Mouse (Mus musculus): ENCODE measurements around the gene Nup210l. TPM values are rescaled to one million over a fixed set of nuclear protein-coding genes. Genes with fewer than 3 reads are reported as not detected.
A peak's percentile ranks its signal among the peaks of the same experiment; 100 is the strongest.
"Not testable (repeated sequence)": the region's sequence is repeated elsewhere in the genome, so short reads cannot be mapped to it uniquely, and the experiment has no call there.

Nup210l gene
- polyA plus RNA-seq, 1 experiment from 2014 or later = 0.20 TPM

DNA sequence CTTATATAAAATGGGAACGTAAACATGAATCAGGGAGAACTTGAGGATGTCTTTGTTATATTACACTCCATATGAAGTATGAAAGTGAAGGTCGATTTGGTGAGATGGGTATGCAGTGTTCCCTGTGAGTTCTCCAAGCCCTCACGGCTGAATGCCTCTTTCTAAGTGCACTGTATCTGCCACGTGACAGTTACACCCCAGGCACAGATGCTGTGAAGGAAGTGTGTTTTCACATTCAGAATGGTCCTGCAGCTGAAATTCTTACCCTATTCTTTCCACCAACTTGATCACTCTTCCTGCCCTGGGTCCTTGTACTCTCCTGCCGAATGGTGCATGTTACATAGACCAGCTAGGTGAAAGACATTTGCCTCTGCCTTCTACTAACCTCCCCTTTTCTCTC, 6.0 kb upstream of the Nup210l start:
- Histone ChIP-seq H3K4me3 (no peak overlapping the region), H3K4me1 (replicated peaks) (no peaks in the 10 kb centered on the region), H3K4me2 (no peak overlapping the region), H3K9me3 (replicated peaks) (no peaks in the 10 kb centered on the region), H3K36me3 (peaks cover 47% of the 10 kb centered on the region), H3K27ac (no peak overlapping the region), H3K27me3 (no peaks in the 10 kb centered on the region), H3K9ac (no peak overlapping the region)
- WGBS = 78% methylated on average over 5 of the region's 5 CpGs
- ATAC-seq (replicated peaks; ENCODE audit: insufficient number of reproducible peaks, insufficient read depth, low FRiP score, low read depth) = no peak

- no peaks in the 10 kb centered on the region for H3K4me1 ChIP-seq (replicated peaks)
- H3K4me3 ChIP-seq = no peak overlapping the region
- H3K27me3 ChIP-seq = no peaks in the 10 kb centered on the region
- WGBS = 85% methylated on average over 3 of the region's 3 CpGs
- no peak overlapping the region for H3K4me2 ChIP-seq
- no peak overlapping the region for H3K27ac ChIP-seq
- H3K9me3 ChIP-seq (replicated peaks) = no peaks in the 10 kb centered on the region
- peaks cover 22% of the 10 kb centered on the region for H3K36me3 ChIP-seq
- no peak for ATAC-seq (replicated peaks; ENCODE audit: insufficient number of reproducible peaks, insufficient read depth, low FRiP score, low read depth)
- no peak overlapping the region for H3K9ac ChIP-seq
These were observed 2.9 kb upstream of the Nup210l start for GRCm38 (mm10) chr3:90101010-90101409.

- Histone ChIP-seq H3K27ac (no peak overlapping the region), H3K4me3 (no peak overlapping the region), H3K4me2 (no peak overlapping the region), H3K4me1 (replicated peaks) (no peaks in the 10 kb centered on the region), H3K9me3 (replicated peaks) (no peaks in the 10 kb centered on the region), H3K36me3 (peaks cover 20% of the 10 kb centered on the region), H3K9ac (no peak overlapping the region), H3K27me3 (no peaks in the 10 kb centered on the region)
- no peak for ATAC-seq (replicated peaks; ENCODE audit: insufficient number of reproducible peaks, insufficient read depth, low FRiP score, low read depth)
- 90% methylated on average over 2 of the region's 2 CpGs for WGBS
These were observed 2.3 kb upstream of the Nup210l start for GRCm38 (mm10) chr3:90101673-90102072.

GRCm38 (mm10) chr3:90102239-90102638, 1.7 kb upstream of the Nup210l start:
- no peak overlapping the region for H3K4me2 ChIP-seq
- 80% methylated on average over 2 of the region's 2 CpGs for WGBS
- no peak overlapping the region for H3K27ac ChIP-seq
- ATAC-seq (replicated peaks; ENCODE audit: insufficient number of reproducible peaks, insufficient read depth, low FRiP score, low read depth) = no peak
- no peak overlapping the region for H3K9ac ChIP-seq
- no peaks in the 10 kb centered on the region for H3K4me1 ChIP-seq (replicated peaks)
- peaks cover 20% of the 10 kb centered on the region for H3K36me3 ChIP-seq
- H3K27me3 ChIP-seq = no peaks in the 10 kb centered on the region
- H3K4me3 ChIP-seq = no peak overlapping the region
- H3K9me3 ChIP-seq (replicated peaks) = no peaks in the 10 kb centered on the region

GRCm38 (mm10) chr3:90103176-90103575, 756 bp upstream of the Nup210l start:
- no peak for ATAC-seq (replicated peaks; ENCODE audit: insufficient number of reproducible peaks, insufficient read depth, low FRiP score, low read depth)
- 81% methylated on average over 2 of the region's 2 CpGs for WGBS
- Histone ChIP-seq H3K4me3 (no peak overlapping the region), H3K4me1 (replicated peaks) (no peaks in the 10 kb centered on the region), H3K27me3 (no peaks in the 10 kb centered on the region), H3K4me2 (no peak overlapping the region), H3K27ac (no peak overlapping the region), H3K9me3 (replicated peaks) (no peaks in the 10 kb centered on the region), H3K36me3 (peaks cover 16% of the 10 kb centered on the region), H3K9ac (no peak overlapping the region)

DNA sequence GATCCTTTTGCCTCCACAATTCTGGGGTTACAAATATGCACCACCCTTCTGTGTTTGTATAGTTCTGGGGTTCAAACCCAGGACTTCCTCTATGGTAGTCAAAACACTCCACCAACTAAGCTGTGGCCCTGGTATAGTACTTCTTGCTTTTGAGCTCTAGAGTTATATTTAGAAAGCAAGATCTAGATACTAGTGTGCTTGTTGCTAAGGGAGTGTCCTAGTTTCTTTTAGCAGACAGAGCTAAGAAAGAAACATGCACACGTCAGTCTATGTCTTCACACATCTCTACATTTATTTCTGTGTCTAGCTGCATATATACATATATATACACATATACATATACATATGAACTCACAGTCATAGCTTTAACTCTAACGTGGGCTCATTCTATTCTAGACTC, 7.8 kb downstream of the Nup210l start:
- ATAC-seq (replicated peaks; ENCODE audit: insufficient number of reproducible peaks, insufficient read depth, low FRiP score, low read depth) = 0 out of 2 replicates have a peak, but pooled peaks have one; percentile 22
- no peak overlapping the region for H3K4me3 ChIP-seq
- H3K36me3 ChIP-seq = no peaks in the 10 kb centered on the region
- WGBS = 35% methylated on average over 2 of the region's 2 CpGs
- no peaks in the 10 kb centered on the region for H3K27me3 ChIP-seq
- peak overlapping the region; percentile 13; the same call in 1 of the 2 replicates for H3K27ac ChIP-seq
- H3K4me2 ChIP-seq = no peak overlapping the region
- H3K9me3 ChIP-seq (replicated peaks) = no peaks in the 10 kb centered on the region
- H3K4me1 ChIP-seq (replicated peaks) = no peaks in the 10 kb centered on the region
- no peak overlapping the region for H3K9ac ChIP-seq

- no peak overlapping the region for H3K4me2 ChIP-seq
- H3K4me3 ChIP-seq = no peak overlapping the region
- H3K9me3 ChIP-seq (replicated peaks) = no peaks in the 10 kb centered on the region
- 46% methylated on average over 2 of the region's 2 CpGs for WGBS
- no peak overlapping the region for H3K9ac ChIP-seq
- no peak for ATAC-seq (replicated peaks; ENCODE audit: insufficient number of reproducible peaks, insufficient read depth, low FRiP score, low read depth)
- no peaks in the 10 kb centered on the region for H3K27me3 ChIP-seq
- no peaks in the 10 kb centered on the region for H3K36me3 ChIP-seq
- no peak overlapping the region for H3K27ac ChIP-seq
- no peaks in the 10 kb centered on the region for H3K4me1 ChIP-seq (replicated peaks)
These were observed 10.4 kb downstream of the Nup210l start for GRCm38 (mm10) chr3:90114342-90114741.

GRCm38 (mm10) chr3:90115526-90115925, 11.6 kb downstream of the Nup210l start:
- Histone ChIP-seq H3K27ac (no peak overlapping the region), H3K4me3 (no peak overlapping the region), H3K27me3 (no peaks in the 10 kb centered on the region), H3K4me2 (no peak overlapping the region), H3K9me3 (replicated peaks) (no peaks in the 10 kb centered on the region), H3K9ac (no peak overlapping the region), H3K4me1 (replicated peaks) (no peaks in the 10 kb centered on the region), H3K36me3 (no peaks in the 10 kb centered on the region)
- 63% methylated on average over 3 of the region's 3 CpGs for WGBS
- no peak for ATAC-seq (replicated peaks; ENCODE audit: insufficient number of reproducible peaks, insufficient read depth, low FRiP score, low read depth)

GRCm38 (mm10) chr3:90118132-90118790, 14.3 kb downstream of the Nup210l start:
- WGBS = 80% methylated on average over 13 of the region's 13 CpGs
- no peak for ATAC-seq (replicated peaks; ENCODE audit: insufficient number of reproducible peaks, insufficient read depth, low FRiP score, low read depth)
- H3K4me3 ChIP-seq = no peak overlapping the region

DNA sequence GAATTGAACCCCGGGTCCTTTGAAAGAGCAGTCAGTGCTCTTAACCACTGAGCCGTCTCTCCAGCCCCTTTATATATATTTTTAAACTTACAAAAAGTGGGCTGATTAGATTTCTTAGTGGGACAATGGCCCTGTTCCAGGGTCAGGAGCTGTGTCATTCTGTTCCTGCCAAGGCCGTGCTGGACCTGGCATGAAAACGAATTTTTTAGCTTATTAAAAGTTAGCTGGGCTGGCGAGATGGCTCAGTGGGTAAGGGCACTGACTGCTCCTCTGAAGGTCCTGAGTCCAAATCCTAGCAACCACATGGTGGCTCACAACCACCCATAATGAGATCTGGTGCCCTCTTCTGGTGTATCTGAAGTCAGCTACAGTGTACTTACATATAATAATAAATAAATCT, 18.1 kb downstream of the Nup210l start:
- not testable (repeated sequence) for H3K27ac ChIP-seq; H3K9ac ChIP-seq; H3K4me1 ChIP-seq (replicated peaks); H3K4me2 ChIP-seq; ATAC-seq (replicated peaks; ENCODE audit: insufficient number of reproducible peaks, insufficient read depth, low FRiP score, low read depth); H3K4me3 ChIP-seq; H3K36me3 ChIP-seq; H3K27me3 ChIP-seq; H3K9me3 ChIP-seq (replicated peaks)
- WGBS = 70% methylated on average over 5 of the region's 5 CpGs

More at GRCm38 (mm10) chr3:90118132-90118790, 14.3 kb downstream of the Nup210l start:
- H3K4me1 ChIP-seq (replicated peaks) = no peaks in the 10 kb centered on the region
- no peaks in the 10 kb centered on the region for H3K9me3 ChIP-seq (replicated peaks)
- no peak overlapping the region for H3K9ac ChIP-seq
- no peaks in the 10 kb centered on the region for H3K27me3 ChIP-seq
- no peak overlapping the region for H3K27ac ChIP-seq
- no peaks in the 10 kb centered on the region for H3K36me3 ChIP-seq
- no peak overlapping the region for H3K4me2 ChIP-seq

DNA sequence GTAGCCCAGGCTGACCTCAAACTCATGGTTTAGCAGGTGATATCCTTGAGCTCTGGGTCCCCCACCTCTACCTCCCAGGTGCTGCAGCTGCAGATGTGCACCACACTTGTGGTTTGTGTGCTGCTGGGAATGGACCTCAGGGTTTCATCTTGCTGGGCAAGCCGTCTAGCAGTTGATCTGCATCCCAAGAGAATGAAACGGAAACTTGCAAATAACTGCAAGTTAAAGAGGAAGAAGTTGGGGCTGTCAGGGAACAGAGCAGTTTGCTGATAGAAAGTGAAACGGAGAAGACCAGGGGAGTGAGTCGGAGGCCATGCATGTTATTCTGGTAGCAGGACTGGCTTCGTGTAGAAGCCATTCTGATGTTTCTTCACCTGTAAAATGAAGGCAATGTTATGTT, 21.8 kb downstream of the Nup210l start:
- WGBS = 70% methylated on average over 5 of the region's 5 CpGs
- H3K4me3 ChIP-seq = no peak overlapping the region
- H3K9me3 ChIP-seq (replicated peaks) = no peaks in the 10 kb centered on the region
- no peak overlapping the region for H3K9ac ChIP-seq
- no peaks in the 10 kb centered on the region for H3K36me3 ChIP-seq
- no peaks in the 10 kb centered on the region for H3K27me3 ChIP-seq
- ATAC-seq (replicated peaks; ENCODE audit: insufficient number of reproducible peaks, insufficient read depth, low FRiP score, low read depth) = no peak
- H3K4me1 ChIP-seq (replicated peaks) = no peaks in the 10 kb centered on the region
- H3K4me2 ChIP-seq = no peak overlapping the region
- no peak overlapping the region for H3K27ac ChIP-seq

DNA sequence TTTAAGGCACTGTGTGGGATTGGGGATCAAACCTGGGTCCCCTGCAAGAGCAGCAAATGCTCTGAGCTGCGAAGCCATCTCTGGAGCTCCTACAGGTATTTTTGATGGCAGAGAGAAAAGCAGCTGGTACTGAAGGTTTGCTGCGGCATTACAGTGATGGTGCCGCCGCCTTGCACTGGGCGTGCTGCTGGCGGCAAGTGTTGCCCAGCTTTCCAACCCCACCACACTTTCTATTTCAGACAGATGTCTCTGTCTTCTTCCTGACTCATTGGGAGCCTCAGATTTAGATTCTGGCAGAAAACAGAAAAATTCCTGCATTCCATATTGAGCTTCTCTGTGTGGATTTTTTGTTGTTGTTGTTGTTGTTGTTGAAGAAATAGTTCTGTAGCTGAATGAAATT, 23.9 kb downstream of the Nup210l start:
- 89% methylated on average over 6 of the region's 6 CpGs for WGBS
- Histone ChIP-seq H3K4me3 (no peak overlapping the region), H3K27me3 (no peaks in the 10 kb centered on the region), H3K36me3 (no peaks in the 10 kb centered on the region), H3K4me1 (replicated peaks) (no peaks in the 10 kb centered on the region), H3K9me3 (replicated peaks) (no peaks in the 10 kb centered on the region), H3K4me2 (no peak overlapping the region), H3K27ac (no peak overlapping the region), H3K9ac (no peak overlapping the region)
- ATAC-seq (replicated peaks; ENCODE audit: insufficient number of reproducible peaks, insufficient read depth, low FRiP score, low read depth) = no peak

Measured in heart, embryonic 15.5 days (tissue).